Mouse (Mus musculus) cerebellum, adult 9-11 months (tissue): Measurements from ENCODE around the gene Pcgf1.

Experiments
- DNase-seq: peaks from one replicate; pipeline ENCODE4 v3.0.0; 2022

Gene Pcgf1

GRCm38 (mm10) chr6:83103130-83103650 is 25.5 kb downstream of the Pcgf1 start:
- peak; percentile 50 for DNase-seq

GRCm38 (mm10) chr6:83104158-83104557 is 26.5 kb downstream of the Pcgf1 start:
- no peak for DNase-seq

GRCm38 (mm10) chr6:83107566-83108400 is 30.1 kb downstream of the Pcgf1 start:
- DNase-seq = peak; percentile 79

GRCm38 (mm10) chr6:83108762-83109668 is 31.3 kb downstream of the Pcgf1 start, which contains the start of gene Mrpl53:
Mrpl53 (plus strand) TSS chr6:83109040.
- peak; percentile 85 for DNase-seq

- peak; percentile 14 for DNase-seq
Observed at GRCm38 (mm10) chr6:83111510-83112136, 34.0 kb downstream of the Pcgf1 start.

- peak; percentile 91 for DNase-seq
Observed at GRCm38 (mm10) chr6:83115011-83115671, 37.5 kb downstream of the Pcgf1 start, which contains the start of gene Mogs. Mogs (plus strand) TSS chr6:83115496.

GRCm38 (mm10) chr6:83115682-83116372 is 38.2 kb downstream of the Pcgf1 start:
- DNase-seq = peak; percentile 67

GRCm38 (mm10) chr6:83116373-83117164 is 38.9 kb downstream of the Pcgf1 start:
- no peak for DNase-seq

GRCm38 (mm10) chr6:83117165-83117438 is 39.4 kb downstream of the Pcgf1 start:
- no peak for DNase-seq

GRCm38 (mm10) chr6:83117616-83118015 is 39.9 kb downstream of the Pcgf1 start:
- DNase-seq = no peak

GRCm38 (mm10) chr6:83118369-83118768 is 40.7 kb downstream of the Pcgf1 start:
- no peak for DNase-seq

- no peak for DNase-seq
Observed at GRCm38 (mm10) chr6:83118825-83119733, 41.4 kb downstream of the Pcgf1 start.

- peak; percentile 70 for DNase-seq
Observed at GRCm38 (mm10) chr6:83119734-83120051, 42.0 kb downstream of the Pcgf1 start.

GRCm38 (mm10) chr6:83120930-83121862 is 43.5 kb downstream of the Pcgf1 start, which contains the start of gene Wbp1:
Wbp1 (minus strand) TSS chr6:83121559.
- peak; percentile 99 for DNase-seq

GRCm38 (mm10) chr6:83121863-83122710 is 44.4 kb downstream of the Pcgf1 start:
- peak; percentile 67 for DNase-seq

- DNase-seq = no peak
Observed at GRCm38 (mm10) chr6:83122961-83123360, 45.3 kb downstream of the Pcgf1 start.

GRCm38 (mm10) chr6:83124851-83125312 is 47.2 kb downstream of the Pcgf1 start:
- peak; percentile 91 for DNase-seq

- no peak for DNase-seq
Observed at GRCm38 (mm10) chr6:83125331-83125730, 47.7 kb downstream of the Pcgf1 start, which contains the start of gene Ino80b. Ino80b (minus strand) TSS chr6:83125431.
